Mouse (Mus musculus) thymus, adult 2 months (tissue): ENCODE measurements around the gene Efemp2.

ENCODE experiments used
- CTCF ChIP-seq: fragments of 200-500 bp; IDR thresholded peaks from 2 replicates; pipeline ENCODE4 v1.5.1; 2012; ENCODE audit warnings: mild to moderate bottlenecking, control low read depth, low read length, moderate library complexity, borderline replicate concordance; ENCODE audit not compliant: control insufficient read depth, poor library complexity, insufficient read depth; ENCODE audit errors: extremely low read depth
- POLR2A ChIP-seq: fragments of 200-500 bp; IDR thresholded peaks from 2 replicates; pipeline ENCODE4 v1.6.1; 2012; ENCODE audit warnings: mild to moderate bottlenecking, low read length, control low read depth, moderate library complexity; ENCODE audit not compliant: control insufficient read depth, poor library complexity, insufficient read depth; ENCODE audit errors: extremely low read depth

- TF ChIP-seq CTCF (no peak), POLR2A (no peak)
These were observed 6.7 kb upstream of the Efemp2 start for GRCm38 (mm10) chr19:5466916-5467500.
